Mouse (Mus musculus) liver, embryonic 14.5 days (tissue): ENCODE measurements around the gene Utrn. TPM values are rescaled to one million over a fixed set of nuclear protein-coding genes. Genes with fewer than 3 reads are reported as not detected.

Experiments used
- ATAC-seq: fragments of 200-750 bp; cut with Nextera tagmentation; 2 replicates; pipeline ENCODE4 v1.8.0; 2017; ENCODE audit warnings: moderate number of reproducible peaks, mild to moderate bottlenecking, moderate library complexity; ENCODE audit not compliant: insufficient read depth
- DNase-seq, 3 experiments: peaks; one replicate each; pipeline ENCODE4 v3.0.0-alpha.2; 2012 to 2013; ENCODE audit warnings: low read depth in 3 of 3, low spot score in 3 of 3
- H3K27ac ChIP-seq: fragments of 300-500 bp; sonication (generic); 2 replicates; pipeline ENCODE4 v1.5.1; 2014; ENCODE audit warnings: moderate library complexity, mild to moderate bottlenecking, control low read depth, inconsistent platforms
- H3K27me3 ChIP-seq: fragments of 300-500 bp; sonication (generic); 2 replicates; pipeline ENCODE4 v1.6.1; 2014; ENCODE audit warnings: mild to moderate bottlenecking, low read length, moderate library complexity; ENCODE audit not compliant: control insufficient read depth, insufficient read depth
- H3K36me3 ChIP-seq: fragments of 300-500 bp; sonication (generic); replicated peaks from 2 replicates; pipeline ENCODE4 v1.6.1; 2014; ENCODE audit warnings: low read depth; ENCODE audit not compliant: control insufficient read depth, insufficient read depth
- H3K4me1 ChIP-seq, 2 experiments: fragments of 200-500 bp in 1 of 2; fragments of 300-500 bp in 1 of 2; sonication (generic) in 1 of 2; replicated peaks; 2 replicates each; pipeline ENCODE4 v1.6.1; 2012 to 2014; ENCODE audit warnings: antibody characterized with exemption in 1 of 2, inconsistent platforms in 1 of 2, low read length in 1 of 2; ENCODE audit not compliant: control insufficient read depth in 2 of 2, insufficient read depth in 2 of 2
- H3K4me2 ChIP-seq: fragments of 300-500 bp; sonication (generic); 2 replicates; pipeline ENCODE4 v1.6.1; 2014; ENCODE audit warnings: low read depth, mild to moderate bottlenecking, control low read depth, moderate library complexity
- H3K4me3 ChIP-seq, 2 experiments: fragments of 200-500 bp in 1 of 2; fragments of 300-500 bp in 1 of 2; sonication (generic) in 1 of 2; 2 replicates each; pipeline ENCODE4 v1.5.1; 2012 to 2014; ENCODE audit warnings: low read depth in 2 of 2, low read length in 2 of 2, mild to moderate bottlenecking in 2 of 2, control low read depth in 1 of 2, inconsistent platforms in 1 of 2, moderate library complexity in 1 of 2; ENCODE audit not compliant: insufficient read depth in 1 of 2
- H3K9ac ChIP-seq: fragments of 300-500 bp; sonication (generic); replicated peaks from 2 replicates; pipeline ENCODE4 v1.6.1; 2014; ENCODE audit warnings: mild to moderate bottlenecking, control low read depth, moderate library complexity
- H3K9me3 ChIP-seq: fragments of 300-500 bp; sonication (generic); 2 replicates; pipeline ENCODE4 v1.6.1; 2016; ENCODE audit warnings: low read length, mixed read lengths; ENCODE audit not compliant: control insufficient read depth
- CTCF ChIP-seq: IDR thresholded peaks from 2 replicates; pipeline ENCODE4 v1.5.1; 2016; ENCODE audit warnings: antibody characterized with exemption, low read depth, control low read depth
- EP300 ChIP-seq: IDR thresholded peaks from 2 replicates; pipeline ENCODE4 v1.6.1; 2016; ENCODE audit warnings: antibody characterized with exemption, low read depth
- WGBS: fragments of 180-500 bp; shearing (Covaris S2); extraction: QIAGEN DNeasy Blood & Tissue Kit; methylation state at CpG from one replicate; pipeline ENCODE4 v1.1.7; 2014; ENCODE audit not compliant: insufficient replicate concordance; 5-methylcytosine and 5-hydroxymethylcytosine counted together
- polyA plus RNA-seq, 2 experiments: library from polyadenylated mRNA; depleted of rRNA in 1 of 2; stranded (reverse) in 1 of 2; unstranded in 1 of 2; fragments of >200 nt; fragmentation: Nextera tagmentation in 1 of 2; extraction: Ambion mirVana in 1 of 2; gene quantifications; 2 replicates each; pipeline versions ENCODE4 v1.2.1 to v1.2.3; 2012 to 2014

The Utrn gene
- polyA plus RNA-seq, 2 experiments, result 2.7 to 4.4 TPM

- H3K4me2 ChIP-seq, result no peak overlapping the region
- no peak for ATAC-seq
- H3K4me1 ChIP-seq, result peaks cover 0 to 6% of the 10 kb centered on the region in 2 experiments; a peak in 2 of 4 replicates
- 81% methylated on average over 2 of the region's 2 CpGs for WGBS
- no peaks in the 10 kb centered on the region for H3K36me3 ChIP-seq
- no peaks in the 10 kb centered on the region for H3K27me3 ChIP-seq
- no peak for TF ChIP-seq CTCF
- TF ChIP-seq EP300, result no peak
- H3K9me3 ChIP-seq, result no peaks in the 10 kb centered on the region
- no peak overlapping the region for H3K27ac ChIP-seq
- no peak for DNase-seq
- no peak overlapping the region for H3K4me3 ChIP-seq
- no peak overlapping the region for H3K9ac ChIP-seq
Measured at GRCm38 (mm10) chr10:12722111-12722510, 147.1 kb downstream of the Utrn start.

GRCm38 (mm10) chr10:12718386-12718785 lies 150.8 kb downstream of the Utrn start:
- DNase-seq (no peak), ATAC-seq (no peak)
- Histone ChIP-seq H3K27me3 (no peaks in the 10 kb centered on the region), H3K4me3 (no peak overlapping the region), H3K9me3 (no peaks in the 10 kb centered on the region), H3K4me2 (no peak overlapping the region), H3K36me3 (no peaks in the 10 kb centered on the region), H3K9ac (no peak overlapping the region), H3K27ac (no peak overlapping the region), H3K4me1 (peaks cover 0 to 4% of the 10 kb centered on the region in 2 experiments; a peak in 2 of 4 replicates)
- WGBS, result 71% methylated on average over 8 of the region's 8 CpGs
- TF ChIP-seq CTCF (no peak), EP300 (no peak)

- H3K27ac ChIP-seq, result no peak overlapping the region
- H3K9ac ChIP-seq, result no peak overlapping the region
- no peak for ATAC-seq
- H3K4me3 ChIP-seq, result no peak overlapping the region
- no peaks in the 10 kb centered on the region for H3K9me3 ChIP-seq
- no peaks in the 10 kb centered on the region for H3K27me3 ChIP-seq
- no peak for DNase-seq
- H3K4me2 ChIP-seq, result no peak overlapping the region
- no peaks in the 10 kb centered on the region for H3K4me1 ChIP-seq
- no peaks in the 10 kb centered on the region for H3K36me3 ChIP-seq
- TF ChIP-seq EP300, result no peak
- no peak for TF ChIP-seq CTCF
- 68% methylated on average over 3 of the region's 3 CpGs for WGBS
Measured at GRCm38 (mm10) chr10:12717381-12717780, 151.8 kb downstream of the Utrn start.

GRCm38 (mm10) chr10:12716657-12717327 lies 152.4 kb downstream of the Utrn start:
- H3K4me1 ChIP-seq, result no peaks in the 10 kb centered on the region
- H3K4me3 ChIP-seq, result no peak overlapping the region
- WGBS, result 65% methylated on average over 5 of the region's 5 CpGs
- no peak overlapping the region for H3K9ac ChIP-seq
- H3K27me3 ChIP-seq, result no peaks in the 10 kb centered on the region
- no peak overlapping the region for H3K4me2 ChIP-seq
- no peaks in the 10 kb centered on the region for H3K36me3 ChIP-seq
- no peak overlapping the region for H3K27ac ChIP-seq
- ATAC-seq (no peak), DNase-seq (no peak)
- TF ChIP-seq CTCF, result no peak
- TF ChIP-seq EP300, result no peak
- H3K9me3 ChIP-seq, result no peaks in the 10 kb centered on the region

GRCm38 (mm10) chr10:12713236-12713855 lies 155.8 kb downstream of the Utrn start:
- H3K4me1 ChIP-seq, result no peaks in the 10 kb centered on the region
- DNase-seq (no peak), ATAC-seq (no peak)
- no peak overlapping the region for H3K27ac ChIP-seq
- 78% methylated on average over 14 of the region's 14 CpGs for WGBS
- no peak overlapping the region for H3K9ac ChIP-seq
- TF ChIP-seq CTCF, result no peak
- TF ChIP-seq EP300, result no peak
- no peaks in the 10 kb centered on the region for H3K27me3 ChIP-seq
- no peaks in the 10 kb centered on the region for H3K36me3 ChIP-seq
- no peak overlapping the region for H3K4me2 ChIP-seq
- no peak overlapping the region for H3K4me3 ChIP-seq
- H3K9me3 ChIP-seq, result no peaks in the 10 kb centered on the region
